Mouse (Mus musculus): Measurements from ENCODE around the gene Nrxn1.
A peak's percentile ranks its signal among the peaks of the same experiment; 100 is the strongest.

Gene Nrxn1

GRCm38 (mm10) chr17:90809197-90810163 lies 283.4 kb downstream of the Nrxn1 start:
- DNase-seq (ENCODE audit: low spot score in 2 of 2): peak; percentile 27 to 36

- DNase-seq (ENCODE audit: low spot score in 2 of 2): no peak
These were observed 284.6 kb downstream of the Nrxn1 start for GRCm38 (mm10) chr17:90808256-90808655.

- no peak for DNase-seq (ENCODE audit: low spot score in 2 of 2)
These were observed 285.7 kb downstream of the Nrxn1 start for GRCm38 (mm10) chr17:90807199-90807598.

GRCm38 (mm10) chr17:90798689-90799088 lies 294.2 kb downstream of the Nrxn1 start:
- DNase-seq (ENCODE audit: low spot score in 2 of 2): no peak

- DNase-seq (ENCODE audit: low spot score in 2 of 2): no peak
These were observed 295.1 kb downstream of the Nrxn1 start for GRCm38 (mm10) chr17:90797659-90798288.

GRCm38 (mm10) chr17:90796974-90797373 lies 295.9 kb downstream of the Nrxn1 start:
- no peak for DNase-seq (ENCODE audit: low spot score in 2 of 2)

- no peak for DNase-seq (ENCODE audit: low spot score in 2 of 2)
These were observed 304.3 kb downstream of the Nrxn1 start for GRCm38 (mm10) chr17:90788491-90789127.

GRCm38 (mm10) chr17:90788040-90788439 lies 304.8 kb downstream of the Nrxn1 start:
- no peak for DNase-seq (ENCODE audit: low spot score in 2 of 2)

GRCm38 (mm10) chr17:90787121-90787788 lies 305.6 kb downstream of the Nrxn1 start:
- no peak for DNase-seq (ENCODE audit: low spot score in 2 of 2)

- no peak for DNase-seq (ENCODE audit: low spot score in 2 of 2)
These were observed 312.4 kb downstream of the Nrxn1 start for GRCm38 (mm10) chr17:90780481-90780880.

GRCm38 (mm10) chr17:90775397-90775796 lies 317.5 kb downstream of the Nrxn1 start:
- no peak for DNase-seq (ENCODE audit: low spot score in 2 of 2)

GRCm38 (mm10) chr17:90773233-90773632 lies 319.6 kb downstream of the Nrxn1 start:
- DNase-seq (ENCODE audit: low spot score in 2 of 2): no peak

- DNase-seq (ENCODE audit: low spot score in 2 of 2): no peak
These were observed 324.7 kb downstream of the Nrxn1 start for GRCm38 (mm10) chr17:90768216-90768615.

GRCm38 (mm10) chr17:90727124-90727523 lies 365.7 kb downstream of the Nrxn1 start:
- no peak for DNase-seq (ENCODE audit: low spot score in 2 of 2)

- no peak for DNase-seq (ENCODE audit: low spot score in 2 of 2)
These were observed 388.1 kb downstream of the Nrxn1 start for GRCm38 (mm10) chr17:90704773-90705172.

GRCm38 (mm10) chr17:90702626-90703025 lies 390.2 kb downstream of the Nrxn1 start:
- DNase-seq (ENCODE audit: low spot score in 2 of 2): no peak

GRCm38 (mm10) chr17:90696071-90696800 lies 396.6 kb downstream of the Nrxn1 start:
- no peak for DNase-seq (ENCODE audit: low spot score in 2 of 2)

- DNase-seq (ENCODE audit: low spot score in 2 of 2): no peak
These were observed 397.7 kb downstream of the Nrxn1 start for GRCm38 (mm10) chr17:90695086-90695584.

- no peak for DNase-seq (ENCODE audit: low spot score in 2 of 2)
These were observed 408.7 kb downstream of the Nrxn1 start for GRCm38 (mm10) chr17:90684172-90684571.

GRCm38 (mm10) chr17:90681019-90681418 lies 411.9 kb downstream of the Nrxn1 start:
- DNase-seq (ENCODE audit: low spot score in 2 of 2): no peak

GRCm38 (mm10) chr17:90676676-90677075 lies 416.2 kb downstream of the Nrxn1 start:
- no peak for DNase-seq (ENCODE audit: low spot score in 2 of 2)

Data from urinary bladder, postnatal 36 days (tissue).